Mouse (Mus musculus): ENCODE measurements around the gene Slc9a9.

GRCm38 (mm10) chr9:94750935-94751637 is 81.4 kb downstream of the Slc9a9 start:
- TF ChIP-seq TAL1 (IDR thresholded peaks at IDR 0.05; ENCODE audit: low read length) (no peak), GATA1 (IDR thresholded peaks at IDR 0.05; ENCODE audit: low read length) (no peak)
